Mouse (Mus musculus): Measurements from ENCODE around the gene Afg1l. TPM values are rescaled to one million over a fixed set of nuclear protein-coding genes. Genes with fewer than 3 reads are reported as not detected.
A peak's percentile ranks its signal among the peaks of the same experiment; 100 is the strongest.

Gene Afg1l
- polyA plus RNA-seq, 1 experiment from 2014 or later = 4.6 TPM

DNA sequence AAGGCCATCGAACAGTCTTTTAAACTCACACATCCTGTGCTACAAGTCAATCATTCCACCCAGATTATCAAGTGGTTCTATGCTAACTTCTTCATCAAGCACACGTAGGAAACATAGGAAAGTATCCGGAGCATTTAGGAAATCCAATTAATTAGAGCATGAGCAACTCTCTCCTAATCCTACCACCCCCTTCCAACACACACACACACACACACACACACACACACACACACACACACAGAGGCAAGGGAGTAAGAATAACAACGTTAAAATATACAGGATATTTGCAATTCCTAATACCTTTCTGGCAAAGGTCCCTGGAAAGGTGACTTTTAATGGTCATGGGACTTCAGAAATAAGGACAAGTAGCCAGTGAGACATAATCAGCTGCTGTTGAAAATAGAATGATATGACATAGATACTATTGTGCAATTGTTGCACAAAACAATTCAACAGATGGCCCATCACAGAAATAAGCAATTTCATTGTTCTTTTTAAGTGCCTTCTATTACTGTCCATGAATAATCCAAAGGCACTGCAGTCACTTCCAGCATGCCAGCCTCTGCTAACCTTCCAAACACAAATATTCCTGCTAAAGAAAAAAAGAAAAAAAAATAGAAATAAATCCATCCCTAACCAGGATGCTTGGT lies 62.4 kb downstream of the Afg1l start:
- Histone ChIP-seq H3K27me3 (ENCODE audit: control insufficient read depth, insufficient read depth, low read length) (no peaks in the 10 kb centered on the region), H3K9ac (ENCODE audit: low read length) (no peak overlapping the region), H3K36me3 (ENCODE audit: control insufficient read depth, insufficient read depth, low read length) (no peaks in the 10 kb centered on the region), H3K4me1 (ENCODE audit: control insufficient read depth, insufficient read depth, low read length) (peaks cover 5% of the 10 kb centered on the region; the same call in 1 of the 2 replicates), H3K4me3 (ENCODE audit: low read depth, low read length) (no peak overlapping the region), H3K9me3 (ENCODE audit: control insufficient read depth, low read length) (no peaks in the 10 kb centered on the region), H3K4me2 (no peak overlapping the region), H3K27ac (ENCODE audit: low read depth, low read length) (no peak overlapping the region)
- peak; percentile 81 for DNase-seq (ENCODE audit: low spot score, missing footprints)
- WGBS = 71% methylated on average over 4 of the region's 4 CpGs
- ATAC-seq (ENCODE audit: low FRiP score) = no peak

DNA sequence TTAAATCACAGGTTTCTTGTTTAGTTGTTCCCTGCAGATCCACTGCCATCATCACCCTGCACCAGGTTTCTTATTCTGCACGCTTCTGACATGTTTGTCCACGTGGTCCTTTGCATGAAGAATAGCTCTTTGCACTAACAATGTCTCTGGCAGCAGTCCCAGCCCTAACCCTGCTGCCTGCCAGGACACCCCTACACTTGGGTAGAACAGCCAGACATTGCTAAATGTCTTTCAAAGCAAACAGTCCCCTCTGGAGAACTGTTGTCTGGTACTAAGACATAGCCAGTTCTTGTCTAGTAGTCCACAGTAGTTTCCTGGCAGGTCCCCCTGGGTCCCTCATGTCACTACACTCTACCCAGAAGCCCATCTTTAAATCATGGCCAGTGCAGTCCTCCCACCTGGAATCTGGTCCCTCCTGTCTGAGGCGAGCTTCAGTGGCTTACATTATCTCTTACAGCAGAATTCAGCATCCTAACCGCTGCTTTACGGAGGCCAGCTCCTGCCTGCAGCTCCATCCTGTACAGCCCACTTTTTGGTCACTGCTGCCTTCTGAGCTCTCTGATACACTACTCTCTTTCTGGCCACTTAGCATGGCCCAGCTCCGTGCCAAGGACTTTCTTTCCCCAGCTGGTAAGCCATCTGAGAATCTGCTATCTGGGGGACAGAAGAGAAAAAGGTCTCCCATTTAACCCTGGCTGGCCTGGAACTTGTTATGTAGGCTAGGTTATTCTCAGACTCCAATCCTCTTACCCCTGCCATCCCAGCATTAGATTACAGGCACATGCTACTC lies 67.4 kb downstream of the Afg1l start:
- Histone ChIP-seq H3K4me1 (ENCODE audit: control insufficient read depth, insufficient read depth, low read length) (no peaks in the 10 kb centered on the region), H3K9ac (ENCODE audit: low read length) (no peak overlapping the region), H3K4me2 (no peak overlapping the region), H3K9me3 (ENCODE audit: control insufficient read depth, low read length) (no peaks in the 10 kb centered on the region), H3K27ac (ENCODE audit: low read depth, low read length) (no peak overlapping the region), H3K4me3 (ENCODE audit: low read depth, low read length) (no peak overlapping the region), H3K27me3 (ENCODE audit: control insufficient read depth, insufficient read depth, low read length) (no peaks in the 10 kb centered on the region), H3K36me3 (ENCODE audit: control insufficient read depth, insufficient read depth, low read length) (no peaks in the 10 kb centered on the region)
- ATAC-seq (ENCODE audit: low FRiP score) (no peak), DNase-seq (ENCODE audit: low spot score, missing footprints) (peak; percentile 61)
- WGBS = 80% methylated on average over 6 of the region's 6 CpGs

DNA sequence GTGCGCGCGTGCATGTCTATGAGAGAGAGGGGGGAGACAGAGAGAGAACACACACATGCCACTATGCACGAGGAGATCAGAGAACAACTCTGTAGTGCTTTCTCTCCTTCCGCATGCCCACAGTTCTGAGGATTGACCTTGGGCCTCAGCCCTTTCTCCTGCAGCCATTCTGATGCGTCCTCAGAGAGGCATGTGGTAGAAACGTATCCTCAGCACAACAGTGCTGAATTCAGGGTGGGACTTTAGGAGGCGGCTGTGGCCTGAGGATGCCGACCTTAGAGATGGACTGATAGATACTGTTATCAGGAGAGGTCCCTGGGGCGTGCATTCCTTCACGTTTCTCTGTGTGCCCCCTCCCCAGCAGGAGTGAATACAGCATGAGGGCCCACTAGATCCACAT lies 87.9 kb downstream of the Afg1l start:
- H3K36me3 ChIP-seq (ENCODE audit: control insufficient read depth, insufficient read depth, low read length) = no peaks in the 10 kb centered on the region
- WGBS = 79% methylated on average over 11 of the region's 11 CpGs
- H3K4me2 ChIP-seq = no peak overlapping the region
- DNase-seq (ENCODE audit: low spot score, missing footprints) = peak; percentile 67
- H3K27ac ChIP-seq (ENCODE audit: low read depth, low read length) = no peak overlapping the region
- no peaks in the 10 kb centered on the region for H3K27me3 ChIP-seq (ENCODE audit: control insufficient read depth, insufficient read depth, low read length)
- ATAC-seq (ENCODE audit: low FRiP score) = no peak
- H3K4me1 ChIP-seq (ENCODE audit: control insufficient read depth, insufficient read depth, low read length) = no peaks in the 10 kb centered on the region
- H3K9me3 ChIP-seq (ENCODE audit: control insufficient read depth, low read length) = no peaks in the 10 kb centered on the region
- H3K9ac ChIP-seq (ENCODE audit: low read length) = no peak overlapping the region
- H3K4me3 ChIP-seq (ENCODE audit: low read depth, low read length) = no peak overlapping the region

DNA sequence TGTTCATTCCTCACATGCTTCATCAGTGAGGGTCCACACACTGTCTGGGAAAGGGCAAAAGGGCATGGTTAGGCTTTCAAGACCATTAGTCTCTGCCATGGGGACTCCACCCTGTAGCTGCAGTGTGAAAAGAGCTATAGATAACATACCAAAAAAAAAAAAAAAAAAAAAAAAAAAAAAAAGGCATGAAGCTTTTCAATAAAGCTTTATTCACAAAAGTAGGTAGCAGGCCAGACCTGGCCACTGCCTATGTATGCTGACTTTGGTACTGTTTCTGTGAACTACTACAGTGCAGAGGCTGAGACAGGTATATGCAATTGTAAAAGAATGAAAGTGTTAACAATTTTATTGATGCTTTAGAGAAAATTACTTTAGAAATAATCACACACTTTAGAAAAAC lies 90.2 kb downstream of the Afg1l start:
- Histone ChIP-seq H3K4me1 (ENCODE audit: control insufficient read depth, insufficient read depth, low read length) (peaks cover 8% of the 10 kb centered on the region; the same call in 1 of the 2 replicates), H3K27ac (ENCODE audit: low read depth, low read length) (no peak overlapping the region), H3K9ac (ENCODE audit: low read length) (no peak overlapping the region), H3K4me2 (no peak overlapping the region), H3K27me3 (ENCODE audit: control insufficient read depth, insufficient read depth, low read length) (no peaks in the 10 kb centered on the region), H3K9me3 (ENCODE audit: control insufficient read depth, low read length) (no peaks in the 10 kb centered on the region), H3K4me3 (ENCODE audit: low read depth, low read length) (no peak overlapping the region), H3K36me3 (ENCODE audit: control insufficient read depth, insufficient read depth, low read length) (no peaks in the 10 kb centered on the region)
- no peak for ATAC-seq (ENCODE audit: low FRiP score)
- peak; percentile 10 for DNase-seq (ENCODE audit: low spot score, missing footprints)

DNA sequence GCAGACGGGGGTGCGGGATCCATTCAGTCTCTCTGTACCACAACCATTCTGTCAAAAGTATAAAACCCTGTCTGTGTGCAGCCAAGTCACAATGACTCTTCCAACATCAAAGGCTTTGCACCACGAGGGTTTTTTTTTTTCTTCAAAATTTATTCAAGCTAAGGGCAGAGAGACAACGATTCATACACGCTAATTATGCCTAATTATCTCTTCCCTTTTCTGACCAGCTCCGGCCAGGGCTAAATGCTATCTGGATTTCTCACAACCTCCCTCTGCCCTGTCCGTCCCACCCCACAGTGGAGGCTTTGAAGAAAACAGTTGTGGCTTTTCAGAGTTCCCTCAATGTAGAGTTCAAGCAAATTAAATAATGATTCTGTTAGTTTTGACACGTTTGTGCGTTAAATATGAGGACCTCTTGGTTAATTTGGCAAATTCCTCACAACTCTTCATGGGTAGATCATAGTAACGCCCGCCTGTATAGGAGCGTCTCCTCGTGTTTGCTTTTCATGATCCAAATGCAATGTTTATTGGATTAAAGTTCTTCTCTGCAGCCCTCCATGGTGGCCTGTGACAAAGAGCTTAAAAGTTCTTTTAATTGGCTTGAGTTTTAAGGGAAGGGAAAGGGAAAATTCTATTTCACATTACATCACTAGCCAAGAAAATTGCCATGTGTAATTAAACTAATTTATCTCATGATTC lies 93.3 kb downstream of the Afg1l start:
- no peaks in the 10 kb centered on the region for H3K36me3 ChIP-seq (ENCODE audit: control insufficient read depth, insufficient read depth, low read length)
- 25% methylated on average over 13 of the region's 13 CpGs for WGBS
- 0 out of 2 replicates have a peak, but pooled peaks have one; percentile 48 for ATAC-seq (ENCODE audit: low FRiP score)
- no peaks in the 10 kb centered on the region for H3K27me3 ChIP-seq (ENCODE audit: control insufficient read depth, insufficient read depth, low read length)
- H3K9me3 ChIP-seq (ENCODE audit: control insufficient read depth, low read length) = no peaks in the 10 kb centered on the region
- no peak overlapping the region for H3K4me3 ChIP-seq (ENCODE audit: low read depth, low read length)
- DNase-seq (ENCODE audit: low spot score, missing footprints) = peak; percentile 87
- H3K4me2 ChIP-seq = peak overlapping the region; percentile 14; the same call in 1 of the 2 replicates
- H3K27ac ChIP-seq (ENCODE audit: low read depth, low read length) = no peak overlapping the region
- no peak overlapping the region for H3K9ac ChIP-seq (ENCODE audit: low read length)
- H3K4me1 ChIP-seq (ENCODE audit: control insufficient read depth, insufficient read depth, low read length) = peaks cover 8% of the 10 kb centered on the region; the same call in 1 of the 2 replicates

DNA sequence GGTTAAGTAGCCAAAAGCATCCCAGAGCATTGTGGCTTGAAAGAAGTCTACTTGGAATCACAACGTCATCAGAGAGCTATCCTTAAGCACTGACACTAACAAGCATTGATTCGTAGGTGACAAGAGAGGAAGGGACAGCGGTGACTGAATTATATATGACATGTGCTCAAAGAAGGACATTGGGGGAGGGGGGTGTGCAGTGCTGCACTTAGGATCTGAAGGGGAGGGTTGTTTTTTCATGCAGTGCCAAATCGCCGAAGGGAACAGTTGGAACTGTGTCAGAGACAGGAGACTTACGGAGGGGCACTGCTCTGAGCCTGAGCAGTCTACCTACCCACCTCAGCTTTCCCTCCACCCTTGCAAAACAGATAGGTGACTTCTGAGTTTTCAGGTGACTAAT lies 94.7 kb downstream of the Afg1l start:
- no peaks in the 10 kb centered on the region for H3K9me3 ChIP-seq (ENCODE audit: control insufficient read depth, low read length)
- WGBS = 55% methylated on average over 6 of the region's 6 CpGs
- DNase-seq (ENCODE audit: low spot score, missing footprints) (peak; percentile 85), ATAC-seq (ENCODE audit: low FRiP score) (no peak)
- H3K9ac ChIP-seq (ENCODE audit: low read length) = no peak overlapping the region
- H3K4me3 ChIP-seq (ENCODE audit: low read depth, low read length) = no peak overlapping the region
- H3K27ac ChIP-seq (ENCODE audit: low read depth, low read length) = no peak overlapping the region
- H3K4me1 ChIP-seq (ENCODE audit: control insufficient read depth, insufficient read depth, low read length) = peaks cover 8% of the 10 kb centered on the region; the same call in 1 of the 2 replicates
- no peak overlapping the region for H3K4me2 ChIP-seq
- H3K36me3 ChIP-seq (ENCODE audit: control insufficient read depth, insufficient read depth, low read length) = no peaks in the 10 kb centered on the region
- H3K27me3 ChIP-seq (ENCODE audit: control insufficient read depth, insufficient read depth, low read length) = no peaks in the 10 kb centered on the region

- no peak overlapping the region for H3K4me2 ChIP-seq
- no peak for ATAC-seq (ENCODE audit: low FRiP score)
- no peaks in the 10 kb centered on the region for H3K27me3 ChIP-seq (ENCODE audit: control insufficient read depth, insufficient read depth, low read length)
- no peak overlapping the region for H3K9ac ChIP-seq (ENCODE audit: low read length)
- H3K9me3 ChIP-seq (ENCODE audit: control insufficient read depth, low read length) = no peaks in the 10 kb centered on the region
- H3K4me1 ChIP-seq (ENCODE audit: control insufficient read depth, insufficient read depth, low read length) = no peaks in the 10 kb centered on the region
- 86% methylated on average over 10 of the region's 10 CpGs for WGBS
- H3K27ac ChIP-seq (ENCODE audit: low read depth, low read length) = no peak overlapping the region
- H3K4me3 ChIP-seq (ENCODE audit: low read depth, low read length) = no peak overlapping the region
- no peak for DNase-seq (ENCODE audit: low spot score, missing footprints)
- H3K36me3 ChIP-seq (ENCODE audit: control insufficient read depth, insufficient read depth, low read length) = no peaks in the 10 kb centered on the region
These were observed 114.1 kb downstream of the Afg1l start for GRCm38 (mm10) chr10:42364216-42364615.

DNA sequence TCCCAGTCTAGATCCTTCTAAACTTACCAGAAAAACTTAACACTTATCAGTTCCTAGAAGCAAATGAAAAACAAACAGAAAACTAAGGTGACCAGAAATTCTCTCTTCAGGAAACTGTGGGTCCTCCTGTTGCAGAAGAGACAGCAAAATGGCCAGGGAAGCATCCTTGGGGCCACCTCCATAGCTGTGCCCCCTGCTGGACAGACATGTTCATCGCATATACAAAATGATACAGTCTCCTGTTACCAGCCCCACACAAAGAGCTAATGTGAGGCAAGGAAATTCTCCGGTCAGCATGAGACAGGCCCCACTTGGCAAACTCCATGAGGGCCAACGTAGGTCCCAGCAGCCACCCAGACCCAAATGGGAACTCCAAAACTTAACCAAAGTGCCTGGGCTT lies 122.4 kb downstream of the Afg1l start:
- H3K36me3 ChIP-seq (ENCODE audit: control insufficient read depth, insufficient read depth, low read length) = no peaks in the 10 kb centered on the region
- DNase-seq (ENCODE audit: low spot score, missing footprints) (peak; percentile 89), ATAC-seq (ENCODE audit: low FRiP score) (no peak)
- WGBS = 50% methylated on average over 3 of the region's 3 CpGs
- H3K4me2 ChIP-seq = no peak overlapping the region
- H3K9me3 ChIP-seq (ENCODE audit: control insufficient read depth, low read length) = no peaks in the 10 kb centered on the region
- H3K27me3 ChIP-seq (ENCODE audit: control insufficient read depth, insufficient read depth, low read length) = no peaks in the 10 kb centered on the region
- no peak overlapping the region for H3K27ac ChIP-seq (ENCODE audit: low read depth, low read length)
- H3K4me1 ChIP-seq (ENCODE audit: control insufficient read depth, insufficient read depth, low read length) = no peaks in the 10 kb centered on the region
- no peak overlapping the region for H3K9ac ChIP-seq (ENCODE audit: low read length)
- H3K4me3 ChIP-seq (ENCODE audit: low read depth, low read length) = no peak overlapping the region

DNA sequence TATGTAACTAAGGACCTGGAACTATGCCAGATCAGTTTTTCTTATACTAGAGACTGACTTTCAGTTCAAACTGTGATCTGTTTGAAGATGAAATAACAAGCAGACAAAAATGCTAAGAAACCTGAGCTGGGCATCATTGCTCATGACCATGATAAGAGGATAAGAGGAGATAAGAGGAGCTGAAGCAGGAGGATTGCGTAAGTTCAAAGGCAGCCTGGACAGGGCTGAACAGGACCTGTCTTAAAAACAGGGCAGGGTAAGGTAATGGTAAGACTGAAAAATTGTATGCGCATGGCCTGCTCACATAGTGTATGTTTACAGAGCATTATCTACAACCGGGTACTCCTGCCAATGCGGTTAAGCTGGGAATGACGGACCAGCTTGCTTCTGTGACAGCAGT lies 130.4 kb downstream of the Afg1l start:
- no peaks in the 10 kb centered on the region for H3K9me3 ChIP-seq (ENCODE audit: control insufficient read depth, low read length)
- H3K4me3 ChIP-seq (ENCODE audit: low read depth, low read length) = no peak overlapping the region
- WGBS = 86% methylated on average over 5 of the region's 5 CpGs
- no peaks in the 10 kb centered on the region for H3K36me3 ChIP-seq (ENCODE audit: control insufficient read depth, insufficient read depth, low read length)
- no peak overlapping the region for H3K9ac ChIP-seq (ENCODE audit: low read length)
- DNase-seq (ENCODE audit: low spot score, missing footprints) = no peak
- no peaks in the 10 kb centered on the region for H3K27me3 ChIP-seq (ENCODE audit: control insufficient read depth, insufficient read depth, low read length)
- H3K27ac ChIP-seq (ENCODE audit: low read depth, low read length) = no peak overlapping the region
- H3K4me1 ChIP-seq (ENCODE audit: control insufficient read depth, insufficient read depth, low read length) = peaks cover 9% of the 10 kb centered on the region; the same call in 1 of the 2 replicates
- no peak overlapping the region for H3K4me2 ChIP-seq
- no peak for ATAC-seq (ENCODE audit: low FRiP score)
